Mouse (Mus musculus) heart, postnatal 0 days (tissue): ENCODE data around the gene Tiam1.

ENCODE experiments used
- CTCF ChIP-seq: IDR thresholded peaks from 2 replicates; pipeline ENCODE4 v1.5.1; 2016; ENCODE audit warnings: antibody characterized with exemption, control low read depth, low read depth
- EP300 ChIP-seq: IDR thresholded peaks from 2 replicates; pipeline ENCODE4 v1.6.1; 2016; ENCODE audit warnings: antibody characterized with exemption, low read depth

DNA sequence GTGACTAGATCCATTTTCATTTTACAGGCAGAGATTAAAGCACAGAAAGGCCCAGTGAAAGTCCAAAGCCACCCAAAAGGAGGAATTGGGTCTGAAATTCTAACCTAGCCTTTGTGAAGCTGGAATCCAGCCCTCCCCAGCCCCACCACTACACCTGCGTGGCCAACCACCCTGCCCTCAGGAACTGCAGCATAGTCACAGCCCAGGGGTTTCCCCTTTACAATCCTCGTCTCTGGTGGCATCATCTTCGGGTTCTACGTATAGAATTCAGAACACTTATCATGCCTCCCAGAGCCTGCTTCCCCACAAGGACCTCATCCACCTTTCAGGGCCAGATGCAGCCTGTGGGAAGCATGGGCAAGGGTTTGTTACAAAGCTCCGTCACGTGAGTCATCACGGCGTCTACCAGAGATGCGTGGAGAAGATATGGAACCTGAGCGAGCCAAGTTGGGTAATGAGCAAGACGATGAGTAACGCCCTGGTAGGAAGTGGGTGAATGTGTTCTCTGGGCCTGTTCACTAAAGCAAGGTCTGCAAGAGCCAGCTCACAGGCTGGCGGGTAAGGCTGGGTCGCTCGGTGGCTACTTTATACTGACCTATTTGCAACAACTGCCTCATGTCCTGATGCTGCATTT lies 170.6 kb downstream of the Tiam1 start:
- TF ChIP-seq CTCF (no peak), EP300 (no peak)
